Mouse (Mus musculus) heart, adult 2 months (tissue): Measurements from ENCODE around the gene Afg3l1. TPM values are rescaled to one million over a fixed set of nuclear protein-coding genes. Genes with fewer than 3 reads are reported as not detected.
A peak's percentile ranks its signal among the peaks of the same experiment; 100 is the strongest.
"Not testable (repeated sequence)": the region's sequence is repeated elsewhere in the genome, so short reads cannot be mapped to it uniquely, and the experiment has no call there.

Experiments used
- DNase-seq, 2 experiments: peaks; one replicate each; pipeline ENCODE4 v3.0.0; 2021
- H3K27ac ChIP-seq: fragments of 200-600 bp; 2 replicates; pipeline ENCODE4 v1.8.1; 2022
- H3K27me3 ChIP-seq: fragments of 200-500 bp; 2 replicates; pipeline ENCODE4 v1.6.1; 2012; ENCODE audit warnings: mild to moderate bottlenecking, low read length, inconsistent platforms, mixed read lengths; ENCODE audit not compliant: control insufficient read depth, insufficient read depth
- H3K36me3 ChIP-seq: fragments of 200-500 bp; 2 replicates; pipeline ENCODE4 v1.6.1; 2012; ENCODE audit warnings: low read length, inconsistent platforms; ENCODE audit not compliant: control insufficient read depth, insufficient read depth
- H3K4me1 ChIP-seq: fragments of 200-500 bp; 2 replicates; pipeline ENCODE4 v1.6.1; 2011; ENCODE audit warnings: low read length; ENCODE audit not compliant: control insufficient read depth, insufficient read depth
- H3K4me3 ChIP-seq: fragments of 200-600 bp; 2 replicates; pipeline ENCODE4 v1.8.1; 2022
- H3K79me2 ChIP-seq: fragments of 200-500 bp; replicated peaks from 2 replicates; pipeline ENCODE4 v1.6.1; 2012; ENCODE audit warnings: mild to moderate bottlenecking, inconsistent platforms, low read length, moderate library complexity, mixed read lengths; ENCODE audit not compliant: control insufficient read depth, insufficient read depth
- H3K9ac ChIP-seq: fragments of 200-500 bp; 2 replicates; pipeline ENCODE4 v1.6.1; 2012; ENCODE audit warnings: low read depth, mild to moderate bottlenecking, control low read depth, inconsistent platforms, low read length, mixed read lengths
- CTCF ChIP-seq: fragments of 200-600 bp; IDR thresholded peaks from 2 replicates; pipeline ENCODE4 v1.8.1; 2022; ENCODE audit warnings: antibody characterized with exemption, mild to moderate bottlenecking, moderate library complexity
- EP300 ChIP-seq: fragments of 200-500 bp; IDR thresholded peaks from 2 replicates; pipeline ENCODE4 v1.6.1; 2011; ENCODE audit warnings: low read depth, low read length, control low read depth; ENCODE audit not compliant: insufficient read depth
- POLR2A ChIP-seq: fragments of 200-500 bp; IDR thresholded peaks from 2 replicates; pipeline ENCODE4 v1.6.1; 2011; ENCODE audit warnings: mild to moderate bottlenecking, low read depth, low read length, control low read depth; ENCODE audit not compliant: insufficient read depth
- WGBS: fragments of 180-500 bp; shearing (Covaris S2); methylation state at CpG from one replicate; pipeline ENCODE4 v1.1.7; 2018; 5-methylcytosine and 5-hydroxymethylcytosine counted together
- intact Hi-C: fragments of 180-260 bp; cut with DNase I; formaldehyde crosslinking; loops from one replicate; pipeline ENCODE4 v1.15.1; 2025
- polyA plus RNA-seq: library from polyadenylated mRNA; depleted of rRNA; stranded (reverse); fragments of >200 nt; gene quantifications from 2 replicates; pipeline ENCODE4 v1.2.3, GENCODE M21; 2012
- total RNA-seq, 2 experiments: library from RNA; stranded (reverse); gene quantifications; 2 replicates each; pipeline ENCODE4 v1.2.3; 2021

The Afg3l1 gene
- total and polyA plus RNA-seq, 3 experiments, result 22.6 to 65.1 (median 60.1) TPM

DNA sequence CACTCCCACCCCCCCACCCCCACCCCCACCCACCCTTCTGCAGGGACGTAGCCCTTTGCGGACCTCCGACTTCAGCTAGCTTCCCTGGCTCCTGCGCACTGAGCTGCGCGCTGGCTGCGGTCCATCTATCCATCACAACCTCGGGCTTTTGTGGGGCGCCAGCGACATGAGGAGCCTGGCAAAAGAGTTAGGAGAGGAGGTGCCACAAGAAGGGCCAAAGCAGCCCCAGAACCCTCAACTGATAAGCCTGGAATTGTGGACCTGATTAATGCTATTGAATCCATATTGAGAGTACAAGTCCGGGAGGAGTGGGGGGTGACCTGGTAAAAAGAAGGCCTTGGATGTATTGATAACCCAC is 37.8 kb downstream of the Afg3l1 start:
- no peak for TF ChIP-seq CTCF
- TF ChIP-seq EP300, result no peak
- no peak for TF ChIP-seq POLR2A
- Histone ChIP-seq H3K9ac (no peak overlapping the region), H3K36me3 (no peaks in the 10 kb centered on the region), H3K27ac (no peak overlapping the region), H3K4me3 (no peak overlapping the region), H3K79me2 (no peaks in the 10 kb centered on the region), H3K4me1 (peaks cover 4% of the 10 kb centered on the region), H3K27me3 (peaks cover 8% of the 10 kb centered on the region)
- intact Hi-C loops, result no loop called here
- no peak for DNase-seq
- WGBS, result 3% methylated on average over 11 of the region's 11 CpGs

DNA sequence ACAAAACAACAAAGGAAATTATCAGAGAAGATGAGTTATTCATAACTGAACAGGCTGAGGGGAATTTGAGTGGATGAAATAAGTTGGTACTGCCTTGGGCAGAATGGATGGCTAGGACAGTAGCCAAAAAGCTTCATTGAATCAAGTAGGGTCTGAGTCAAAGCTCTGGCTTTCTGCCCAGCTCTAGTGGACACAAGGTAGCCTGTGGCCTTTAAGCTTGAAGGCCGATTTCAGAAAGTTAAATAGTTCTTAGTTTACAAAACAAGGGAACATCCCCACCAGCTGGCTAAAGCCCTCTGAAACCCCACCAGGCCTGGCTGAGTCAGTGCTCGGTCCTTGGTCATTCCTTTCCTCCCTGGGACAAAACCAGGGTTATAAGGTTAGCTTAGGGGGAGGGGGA is 38.9 kb downstream of the Afg3l1 start:
- TF ChIP-seq EP300 (no peak), POLR2A (no peak), CTCF (no peak)
- WGBS, result 42% methylated on average over 2 of the region's 2 CpGs
- peaks cover 8% of the 10 kb centered on the region for H3K27me3 ChIP-seq

DNA sequence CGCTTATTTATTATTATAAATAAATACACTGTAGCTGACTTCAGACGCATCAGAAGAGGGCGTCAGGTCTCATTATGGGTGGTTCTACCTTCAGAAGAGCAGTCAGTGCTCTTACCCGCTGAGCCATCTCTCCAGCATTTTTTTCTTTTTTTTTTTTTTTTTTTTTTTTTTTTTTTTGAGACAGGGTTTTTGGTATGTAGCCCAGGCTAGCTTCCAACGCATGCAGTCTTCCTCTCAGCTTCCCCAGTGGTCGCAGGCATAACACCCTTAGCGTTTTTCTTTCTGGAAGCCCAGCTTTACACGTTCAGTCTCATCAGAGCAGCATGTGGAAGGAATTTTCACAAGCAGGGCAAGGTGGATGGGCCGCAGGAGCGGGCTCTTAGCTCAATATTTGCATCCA is 40.5 kb downstream of the Afg3l1 start:
- Histone ChIP-seq H3K79me2 (no peaks in the 10 kb centered on the region), H3K4me1 (peaks cover 4% of the 10 kb centered on the region), H3K27ac (no peak overlapping the region), H3K9ac (no peak overlapping the region), H3K27me3 (peaks cover 8% of the 10 kb centered on the region), H3K36me3 (no peaks in the 10 kb centered on the region), H3K4me3 (peak overlapping the region; percentile 92)
- WGBS, result 39% methylated on average over 10 of the region's 10 CpGs
- no peak for TF ChIP-seq EP300
- no peak for TF ChIP-seq CTCF
- no peak for TF ChIP-seq POLR2A
- no peak for DNase-seq
- intact Hi-C loops, result no loop called here

More for the DNA sequence above, 38.9 kb downstream of the Afg3l1 start:
- no peaks in the 10 kb centered on the region for H3K79me2 ChIP-seq
- no peak overlapping the region for H3K4me3 ChIP-seq
- intact Hi-C loops, result no loop called here
- DNase-seq, result no peak
- H3K36me3 ChIP-seq, result no peaks in the 10 kb centered on the region
- H3K27ac ChIP-seq, result no peak overlapping the region
- peaks cover 4% of the 10 kb centered on the region for H3K4me1 ChIP-seq
- no peak overlapping the region for H3K9ac ChIP-seq

DNA sequence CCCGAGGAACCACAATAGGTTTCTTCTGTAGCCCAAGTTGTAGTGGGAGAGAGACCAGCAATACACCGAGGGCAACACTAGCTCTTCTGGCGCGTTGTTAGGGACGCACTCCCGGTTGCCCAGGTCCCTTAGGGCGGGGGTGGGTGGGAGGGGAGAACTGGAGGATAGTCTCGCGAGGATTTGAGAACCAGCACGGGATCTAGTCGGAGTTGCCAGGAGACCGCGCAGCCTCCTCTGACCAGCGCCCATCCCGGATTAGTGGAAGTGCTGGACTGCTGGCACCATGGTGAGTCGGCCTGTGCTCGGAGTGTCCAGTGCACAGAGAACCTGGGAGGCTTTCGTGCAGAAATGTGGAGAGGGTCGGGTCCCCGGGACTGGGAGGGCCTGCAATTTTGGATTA is 41.0 kb downstream of the Afg3l1 start, which contains the start of gene Gas8:
Gas8 (plus strand) TSS at position 168 of the 400 bp plus-strand sequence.
- Histone ChIP-seq H3K4me3 (peak within 1 kb of the TSS; percentile 92), H3K27me3 (peaks cover 8% of the 10 kb centered on the region), H3K9ac (peak within 1 kb of the TSS; percentile 76), H3K79me2 (no peaks in the 10 kb centered on the region), H3K4me1 (peaks cover 4% of the 10 kb centered on the region), H3K27ac (peak within 1 kb of the TSS; percentile 37; the same call in 1 of the 2 replicates), H3K36me3 (no peaks in the 10 kb centered on the region)
- TF ChIP-seq POLR2A (peak; percentile 71), CTCF (peak; percentile 63), EP300 (0 out of 2 replicates have a peak, but pooled peaks have one; percentile 8)
- under 1% methylated on average over 20 of the region's 20 CpGs for WGBS
- peak; percentile 86 to 91 for DNase-seq
- intact Hi-C loops, result no loop called here

DNA sequence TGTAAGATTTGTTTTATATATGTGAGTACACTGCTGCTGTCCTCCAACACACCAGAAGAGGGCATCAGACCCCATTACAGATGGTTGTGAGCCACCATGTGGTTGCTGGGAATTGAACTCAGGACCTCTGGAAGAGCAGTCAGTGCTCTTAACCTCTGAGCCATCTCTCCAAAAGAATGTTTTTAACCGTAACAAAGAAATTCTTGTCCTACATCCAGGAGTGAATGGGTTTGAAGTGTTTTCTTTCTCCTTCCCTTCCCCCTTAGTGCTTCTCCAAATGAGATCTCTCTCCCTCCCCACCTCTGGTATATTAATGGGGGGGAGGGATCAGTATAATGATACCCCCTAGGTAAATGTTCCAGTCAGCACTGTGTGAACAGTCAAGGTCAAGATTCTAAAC is 42.3 kb downstream of the Afg3l1 start:
- H3K4me1 ChIP-seq, H3K9ac ChIP-seq, DNase-seq, H3K79me2 ChIP-seq, H3K36me3 ChIP-seq, H3K4me3 ChIP-seq, H3K27me3 ChIP-seq, H3K27ac ChIP-seq, intact Hi-C loops: not testable (repeated sequence)
- 86% methylated on average over 1 of the region's 1 CpGs for WGBS

DNA sequence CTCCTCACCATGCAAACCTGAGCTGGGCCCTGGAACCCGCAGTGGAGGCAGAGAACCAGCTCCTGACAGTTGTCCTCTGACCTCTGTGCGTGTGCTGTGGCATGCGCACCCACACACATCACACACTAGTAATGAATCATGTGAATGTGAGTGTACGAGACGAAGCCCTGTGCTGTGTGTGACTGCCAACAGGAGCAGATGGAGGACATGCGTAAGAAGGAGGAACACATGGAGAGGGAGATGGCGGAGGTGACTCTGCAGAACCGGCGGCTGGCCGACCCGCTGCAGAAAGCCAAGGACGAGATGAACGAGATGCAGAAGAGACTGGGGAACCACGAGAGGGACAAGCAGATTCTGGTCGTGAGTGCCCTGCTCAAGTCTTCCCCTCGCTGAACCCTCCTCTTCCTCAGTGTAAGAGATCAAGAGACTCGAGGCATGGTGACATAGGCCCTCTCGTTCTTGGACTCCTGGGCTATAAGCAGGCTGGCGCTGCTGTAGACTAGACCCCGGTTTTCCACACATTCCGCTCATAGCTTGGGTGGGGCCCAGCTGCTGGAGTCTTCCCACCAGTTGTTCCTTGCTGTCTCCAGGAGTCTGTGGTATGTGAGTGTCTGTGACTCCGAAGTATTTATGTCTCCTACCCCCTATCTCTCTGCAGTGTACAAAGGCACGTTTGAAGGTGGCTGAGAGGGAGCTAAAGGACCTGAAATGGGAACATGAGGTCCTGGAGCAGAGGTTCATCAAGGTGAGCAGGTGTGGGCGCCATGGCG is 50.2 kb downstream of the Afg3l1 start:
- Histone ChIP-seq H3K27ac (no peak overlapping the region), H3K36me3 (no peaks in the 10 kb centered on the region), H3K4me3 (no peak overlapping the region), H3K27me3 (no peaks in the 10 kb centered on the region), H3K79me2 (no peaks in the 10 kb centered on the region), H3K9ac (no peak overlapping the region), H3K4me1 (no peaks in the 10 kb centered on the region)
- intact Hi-C loops, result no loop called here
- TF ChIP-seq EP300, result no peak
- TF ChIP-seq CTCF, result no peak
- no peak for TF ChIP-seq POLR2A
- DNase-seq, result no peak
- 87% methylated on average over 25 of the region's 25 CpGs for WGBS
